Mouse (Mus musculus): ENCODE measurements around the gene Klk9. TPM values are rescaled to one million over a fixed set of nuclear protein-coding genes. Genes with fewer than 3 reads are reported as not detected.

Klk9 gene
- not detected in 2 replicates for total RNA-seq (2017)

- ATAC-seq (ENCODE audit: extremely low read depth, insufficient number of reproducible peaks, low FRiP score, poor library complexity, severe bottlenecking): no peak
Observed at GRCm38 (mm10) chr7:43791591-43791990, at the start of gene Klk9. Gene Klk9 (plus strand): TSS chr7:43791891.

GRCm38 (mm10) chr7:43747788-43748187 lies 43.9 kb upstream of the Klk9 start:
- ATAC-seq (ENCODE audit: extremely low read depth, insufficient number of reproducible peaks, low FRiP score, poor library complexity, severe bottlenecking): no peak

- no peak for ATAC-seq (ENCODE audit: extremely low read depth, insufficient number of reproducible peaks, low FRiP score, poor library complexity, severe bottlenecking)
Observed at GRCm38 (mm10) chr7:43752806-43753205, 38.9 kb upstream of the Klk9 start.

GRCm38 (mm10) chr7:43766484-43766883 lies 25.2 kb upstream of the Klk9 start:
- no peak for ATAC-seq (ENCODE audit: extremely low read depth, insufficient number of reproducible peaks, low FRiP score, poor library complexity, severe bottlenecking)

GRCm38 (mm10) chr7:43768597-43768996 lies 23.1 kb upstream of the Klk9 start, which contains the start of gene Klk12:
Gene Klk12 (plus strand): TSS chr7:43768897.
- ATAC-seq (ENCODE audit: extremely low read depth, insufficient number of reproducible peaks, low FRiP score, poor library complexity, severe bottlenecking): no peak

GRCm38 (mm10) chr7:43769636-43770035 lies 22.1 kb upstream of the Klk9 start:
- no peak for ATAC-seq (ENCODE audit: extremely low read depth, insufficient number of reproducible peaks, low FRiP score, poor library complexity, severe bottlenecking)

- ATAC-seq (ENCODE audit: extremely low read depth, insufficient number of reproducible peaks, low FRiP score, poor library complexity, severe bottlenecking): no peak
Observed at GRCm38 (mm10) chr7:43770701-43771100, 21.0 kb upstream of the Klk9 start.

- no peak for ATAC-seq (ENCODE audit: extremely low read depth, insufficient number of reproducible peaks, low FRiP score, poor library complexity, severe bottlenecking)
Observed at GRCm38 (mm10) chr7:43771916-43772315, 19.8 kb upstream of the Klk9 start.

- no peak for ATAC-seq (ENCODE audit: extremely low read depth, insufficient number of reproducible peaks, low FRiP score, poor library complexity, severe bottlenecking)
Observed at GRCm38 (mm10) chr7:43772901-43773300, 18.8 kb upstream of the Klk9 start.

- ATAC-seq (ENCODE audit: extremely low read depth, insufficient number of reproducible peaks, low FRiP score, poor library complexity, severe bottlenecking): no peak
Observed at GRCm38 (mm10) chr7:43774364-43774763, 17.3 kb upstream of the Klk9 start, which contains the start of gene Klk11. Gene Klk11 (plus strand): TSS chr7:43774604.

- ATAC-seq (ENCODE audit: extremely low read depth, insufficient number of reproducible peaks, low FRiP score, poor library complexity, severe bottlenecking): no peak
Observed at GRCm38 (mm10) chr7:43774802-43775201, 16.9 kb upstream of the Klk9 start.

- no peak for ATAC-seq (ENCODE audit: extremely low read depth, insufficient number of reproducible peaks, low FRiP score, poor library complexity, severe bottlenecking)
Observed at GRCm38 (mm10) chr7:43775311-43776057, 16.2 kb upstream of the Klk9 start.

GRCm38 (mm10) chr7:43776506-43776905 lies 15.2 kb upstream of the Klk9 start:
- no peak for ATAC-seq (ENCODE audit: extremely low read depth, insufficient number of reproducible peaks, low FRiP score, poor library complexity, severe bottlenecking)

- ATAC-seq (ENCODE audit: extremely low read depth, insufficient number of reproducible peaks, low FRiP score, poor library complexity, severe bottlenecking): no peak
Observed at GRCm38 (mm10) chr7:43777423-43777822, 14.3 kb upstream of the Klk9 start.

GRCm38 (mm10) chr7:43778176-43778970 lies 13.3 kb upstream of the Klk9 start:
- no peak for ATAC-seq (ENCODE audit: extremely low read depth, insufficient number of reproducible peaks, low FRiP score, poor library complexity, severe bottlenecking)

- ATAC-seq (ENCODE audit: extremely low read depth, insufficient number of reproducible peaks, low FRiP score, poor library complexity, severe bottlenecking): no peak
Observed at GRCm38 (mm10) chr7:43780241-43780640, 11.4 kb upstream of the Klk9 start.

- no peak for ATAC-seq (ENCODE audit: extremely low read depth, insufficient number of reproducible peaks, low FRiP score, poor library complexity, severe bottlenecking)
Observed at GRCm38 (mm10) chr7:43780746-43781145, 10.9 kb upstream of the Klk9 start, which contains the start of gene Klk10. Gene Klk10 (plus strand): TSS chr7:43781035.

GRCm38 (mm10) chr7:43781541-43781940 lies 10.2 kb upstream of the Klk9 start:
- ATAC-seq (ENCODE audit: extremely low read depth, insufficient number of reproducible peaks, low FRiP score, poor library complexity, severe bottlenecking): no peak

GRCm38 (mm10) chr7:43782275-43783265 lies 9.1 kb upstream of the Klk9 start:
- ATAC-seq (ENCODE audit: extremely low read depth, insufficient number of reproducible peaks, low FRiP score, poor library complexity, severe bottlenecking): peak; percentile 28; the same call in 1 of the 2 replicates

Data from neutrophil, adult 5-6 weeks (primary cell).